ENCODE assay signal across 16 mouse cellular contexts in the genomic region with DNA sequence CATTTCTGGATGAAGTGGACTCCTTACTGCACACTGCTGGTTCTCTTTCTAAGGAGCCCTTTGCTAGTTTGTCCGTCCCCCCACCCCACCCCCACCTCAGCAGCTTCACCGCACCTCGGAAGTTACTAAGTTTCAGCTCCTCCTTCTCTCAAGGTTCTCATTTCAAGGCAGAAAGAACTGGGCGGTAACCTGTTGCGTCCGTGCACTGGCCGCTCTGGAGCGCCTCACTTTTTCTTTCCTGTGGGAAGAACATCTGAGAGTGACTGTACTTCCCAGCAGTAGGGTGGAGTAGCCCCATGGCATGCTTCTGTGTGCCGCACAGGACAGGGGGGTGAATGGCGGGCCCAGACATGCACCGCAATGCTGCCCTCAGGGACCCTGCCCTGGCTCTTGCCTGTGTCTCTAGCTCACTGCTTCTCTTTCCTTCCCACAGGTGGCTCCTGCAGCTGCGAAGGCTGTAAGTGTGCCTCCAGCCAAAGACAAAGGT. TPM values are rescaled to one million over a fixed set of nuclear protein-coding genes. Genes with fewer than 3 reads are reported as not detected.
DNase-seq lines count a peak whose midpoint lies in the region; ATAC-seq and TF ChIP-seq lines count a peak whose summit lies in the region.
"Had no signal": no experiment of that assay in that cellular context is flagged by ENCODE, and none has a peak within 500 bp of the region (broad histone marks: within the 10 kb centered on the region; RNA-seq: fewer than 3 reads in every experiment).

No protein-coding gene starts in this region.

- H3K27ac ChIP-seq in heart, embryonic 10.5 days: peak overlapping the region; percentile 49; the same call in 1 of the 2 replicates
- H3K27ac ChIP-seq in midbrain, embryonic 11.5 days (ENCODE audit: low read depth, low read length): no peak overlapping the region
- H3K27ac ChIP-seq in midbrain, embryonic 13.5 days: no peak overlapping the region
- H3K27ac ChIP-seq in limb, embryonic 13.5 days: no peak overlapping the region
- peak overlapping the region; percentile 95 for H3K27ac ChIP-seq in stomach, postnatal 0 days (replicated peaks)
- H3K27ac ChIP-seq: hindbrain, embryonic 14.5 days; layer of hippocampus, adult 2 months; midbrain, embryonic 12.5 days had no signal

- no peaks in the 10 kb centered on the region for H3K36me3 ChIP-seq in heart, embryonic 10.5 days
- H3K36me3 ChIP-seq in midbrain, embryonic 11.5 days (ENCODE audit: control insufficient read depth, insufficient read depth, low read length): no peaks in the 10 kb centered on the region
- no peaks in the 10 kb centered on the region for H3K36me3 ChIP-seq in midbrain, embryonic 13.5 days
- no peaks in the 10 kb centered on the region for H3K36me3 ChIP-seq in limb, embryonic 13.5 days
- no peaks in the 10 kb centered on the region for H3K36me3 ChIP-seq in stomach, postnatal 0 days (ENCODE audit: control insufficient read depth, insufficient read depth, low read length)
- H3K36me3 ChIP-seq: midbrain, embryonic 12.5 days had no signal

- H3K9ac ChIP-seq in midbrain, embryonic 11.5 days (ENCODE audit: low read length): no peak overlapping the region
- no peak overlapping the region for H3K9ac ChIP-seq in midbrain, embryonic 13.5 days (replicated peaks)
- no peak overlapping the region for H3K9ac ChIP-seq in limb, embryonic 13.5 days
- H3K9ac ChIP-seq in stomach, postnatal 0 days (ENCODE audit: low read length): peak overlapping the region; percentile 45; the same call in 1 of the 2 replicates
- H3K9ac ChIP-seq: hindbrain, embryonic 14.5 days; midbrain, embryonic 12.5 days had no signal

- peaks cover 90% of the 10 kb centered on the region for H3K27me3 ChIP-seq in heart, embryonic 10.5 days (ENCODE audit: insufficient read depth, poor library complexity, severe bottlenecking)
- H3K27me3 ChIP-seq in midbrain, embryonic 11.5 days (ENCODE audit: control insufficient read depth, insufficient read depth, low read length): peaks cover 68% of the 10 kb centered on the region
- H3K27me3 ChIP-seq in midbrain, embryonic 13.5 days: peaks cover 87% of the 10 kb centered on the region
- H3K27me3 ChIP-seq in limb, embryonic 13.5 days: peaks cover 89% of the 10 kb centered on the region
- no peaks in the 10 kb centered on the region; the same call in 1 of the 2 replicates for H3K27me3 ChIP-seq in stomach, postnatal 0 days (ENCODE audit: control insufficient read depth, insufficient read depth, low read length)
- H3K27me3 ChIP-seq: Patski had no signal

- peaks cover 51% of the 10 kb centered on the region for H3K4me1 ChIP-seq in heart, embryonic 10.5 days
- H3K4me1 ChIP-seq in midbrain, embryonic 11.5 days (ENCODE audit: control insufficient read depth, insufficient read depth, low read length): peaks cover 12% of the 10 kb centered on the region
- peaks cover 35% of the 10 kb centered on the region for H3K4me1 ChIP-seq in midbrain, embryonic 13.5 days (replicated peaks)
- H3K4me1 ChIP-seq in limb, embryonic 13.5 days: peaks cover 46% of the 10 kb centered on the region
- H3K4me1 ChIP-seq in stomach, postnatal 0 days (replicated peaks; ENCODE audit: control insufficient read depth, insufficient read depth): peaks cover 5% of the 10 kb centered on the region; the same call in 1 of the 2 replicates

- H3K4me3 ChIP-seq in heart, embryonic 10.5 days: no peak overlapping the region; the same call in 1 of the 2 replicates
- no peak overlapping the region for H3K4me3 ChIP-seq in midbrain, embryonic 11.5 days (ENCODE audit: low read depth, low read length)
- H3K4me3 ChIP-seq in midbrain, embryonic 13.5 days (replicated peaks): no peak overlapping the region
- no peak overlapping the region; the same call in 1 of the 2 replicates for H3K4me3 ChIP-seq in limb, embryonic 13.5 days
- H3K4me3 ChIP-seq in stomach, postnatal 0 days (ENCODE audit: low read depth, low read length): no peak overlapping the region; the same call in 1 of the 2 replicates
- H3K4me3 ChIP-seq: layer of hippocampus, adult 2 months; midbrain, embryonic 12.5 days had no signal

- no peak for DNase-seq in heart, embryonic 10.5 days (ENCODE audit: low spot score)
- DNase-seq in heart, adult 9 months (ENCODE audit: low spot score in 2 of 2): no peak
- DNase-seq in midbrain, embryonic 11.5 days (ENCODE audit: low spot score, missing footprints): peak; percentile 90
- peak; percentile 70 for DNase-seq in stomach, postnatal 0 days (ENCODE audit: low spot score)
- no peak for DNase-seq in c-Kit-positive CD71-positive TER-119-positive erythroid progenitor cells, embryonic 14.5 days (ENCODE audit: low spot score)
- no peak for DNase-seq in layer of hippocampus, adult 11-12 months (ENCODE audit: low spot score)
- DNase-seq: cerebellum, adult 9-11 months; thymus, postnatal 14 days had no signal

- TF ChIP-seq EP300 in stomach, postnatal 0 days (optimal IDR thresholded peaks at IDR 0.05): no peak

- no peaks in the 10 kb centered on the region for H3K9me3 ChIP-seq in heart, embryonic 10.5 days
- no peaks in the 10 kb centered on the region for H3K9me3 ChIP-seq in midbrain, embryonic 11.5 days (ENCODE audit: control insufficient read depth, low read length)
- no peaks in the 10 kb centered on the region for H3K9me3 ChIP-seq in midbrain, embryonic 13.5 days
- no peaks in the 10 kb centered on the region for H3K9me3 ChIP-seq in limb, embryonic 13.5 days
- no peaks in the 10 kb centered on the region for H3K9me3 ChIP-seq in stomach, postnatal 0 days (ENCODE audit: control insufficient read depth, low read length)
- H3K9me3 ChIP-seq: midbrain, embryonic 12.5 days had no signal

- no peak for ATAC-seq in midbrain, embryonic 11.5 days (ENCODE audit: low FRiP score)
- ATAC-seq in midbrain, embryonic 13.5 days: no peak
- ATAC-seq in limb, embryonic 13.5 days (ENCODE audit: low FRiP score, low read depth): no peak
- peak; percentile 21 for ATAC-seq in stomach, postnatal 0 days (ENCODE audit: low FRiP score, low TSS enrichment)
- ATAC-seq: Patski had no signal

- no peak overlapping the region for H3K4me2 ChIP-seq in midbrain, embryonic 11.5 days
- H3K4me2 ChIP-seq in midbrain, embryonic 13.5 days (replicated peaks): no peak overlapping the region
- peak overlapping the region; percentile 58 for H3K4me2 ChIP-seq in limb, embryonic 13.5 days (replicated peaks)
- H3K4me2 ChIP-seq in stomach, postnatal 0 days (replicated peaks; ENCODE audit: low read depth): peak overlapping the region; percentile 51
- H3K4me2 ChIP-seq: hindbrain, embryonic 14.5 days had no signal

- WGBS in heart, embryonic 10.5 days: 20% methylated on average over 12 of the region's 12 CpGs
- 20% methylated on average over 12 of the region's 12 CpGs for WGBS in midbrain, embryonic 11.5 days
- WGBS in midbrain, embryonic 13.5 days: 27% methylated on average over 12 of the region's 12 CpGs
- 17% methylated on average over 12 of the region's 12 CpGs for WGBS in limb, embryonic 13.5 days
- WGBS in stomach, postnatal 0 days: 17% methylated on average over 12 of the region's 12 CpGs

- no peak for TF ChIP-seq CTCF in stomach, postnatal 0 days (IDR thresholded peaks at IDR 0.05; ENCODE audit: low read depth)

RNA-seq across cellular contexts. Expression of a gene that starts 5.5 kb away (rescaled TPM):
- 361 and 393 TPM in 2 replicates for polyA plus RNA-seq in heart, embryonic 10.5 days (2016; fragmentation: Nextera tagmentation; extraction: Ambion mirVana)
- 87.0 and 94.1 TPM in 2 replicates for polyA plus RNA-seq in midbrain, embryonic 11.5 days (2014; fragmentation: Nextera tagmentation; extraction: Ambion mirVana)
- polyA plus RNA-seq in midbrain, embryonic 13.5 days (2015; fragmentation: Nextera tagmentation; extraction: Ambion mirVana): 21.5 and 30.3 TPM in 2 replicates
- 77.3 and 102 TPM in 2 replicates for polyA plus RNA-seq in limb, embryonic 13.5 days (2015; fragmentation: Nextera tagmentation; extraction: Ambion mirVana)
- polyA plus RNA-seq in stomach, postnatal 0 days (2015; fragmentation: Nextera tagmentation; extraction: Ambion mirVana): 1,909 and 2,218 TPM in 2 replicates

RNA-seq across cellular contexts. Expression of a gene that starts 11.9 kb away (rescaled TPM):
- polyA plus RNA-seq in heart, embryonic 10.5 days (2016; fragmentation: Nextera tagmentation; extraction: Ambion mirVana): 86.3 and 113 TPM in 2 replicates
- polyA plus RNA-seq in midbrain, embryonic 11.5 days (2014; fragmentation: Nextera tagmentation; extraction: Ambion mirVana): 22.9 and 29.8 TPM in 2 replicates
- 6.1 and 9.4 TPM in 2 replicates for polyA plus RNA-seq in midbrain, embryonic 13.5 days (2015; fragmentation: Nextera tagmentation; extraction: Ambion mirVana)
- 28.0 and 31.7 TPM in 2 replicates for polyA plus RNA-seq in limb, embryonic 13.5 days (2015; fragmentation: Nextera tagmentation; extraction: Ambion mirVana)
- 570 and 681 TPM in 2 replicates for polyA plus RNA-seq in stomach, postnatal 0 days (2015; fragmentation: Nextera tagmentation; extraction: Ambion mirVana)

RNA-seq across cellular contexts. Expression of a gene that starts 30.0 kb away (rescaled TPM):
- 98.2 and 118 TPM in 2 replicates for polyA plus RNA-seq in heart, embryonic 10.5 days (2016; fragmentation: Nextera tagmentation; extraction: Ambion mirVana)
- polyA plus RNA-seq in midbrain, embryonic 11.5 days (2014; fragmentation: Nextera tagmentation; extraction: Ambion mirVana): 118 and 121 TPM in 2 replicates
- 76.0 and 77.7 TPM in 2 replicates for polyA plus RNA-seq in midbrain, embryonic 13.5 days (2015; fragmentation: Nextera tagmentation; extraction: Ambion mirVana)
- polyA plus RNA-seq in limb, embryonic 13.5 days (2015; fragmentation: Nextera tagmentation; extraction: Ambion mirVana): 93.7 and 99.2 TPM in 2 replicates
- 26.2 and 28.1 TPM in 2 replicates for polyA plus RNA-seq in stomach, postnatal 0 days (2015; fragmentation: Nextera tagmentation; extraction: Ambion mirVana)

RNA-seq across cellular contexts. Expression of a gene that starts 32.0 kb away (rescaled TPM):
- 10.6 and 15.7 TPM in 2 replicates for polyA plus RNA-seq in heart, embryonic 10.5 days (2016; fragmentation: Nextera tagmentation; extraction: Ambion mirVana)
- polyA plus RNA-seq in midbrain, embryonic 11.5 days (2014; fragmentation: Nextera tagmentation; extraction: Ambion mirVana): 8.5 and 12.0 TPM in 2 replicates
- polyA plus RNA-seq in midbrain, embryonic 13.5 days (2015; fragmentation: Nextera tagmentation; extraction: Ambion mirVana): 69.9 and 73.3 TPM in 2 replicates
- polyA plus RNA-seq in limb, embryonic 13.5 days (2015; fragmentation: Nextera tagmentation; extraction: Ambion mirVana): 0.99 and 1.2 TPM in 2 replicates
- 4.1 and 5.3 TPM in 2 replicates for polyA plus RNA-seq in stomach, postnatal 0 days (2015; fragmentation: Nextera tagmentation; extraction: Ambion mirVana)
- polyA plus RNA-seq: Patski had no signal

RNA-seq across cellular contexts. Expression of a gene that starts 47.4 kb away (rescaled TPM):
- polyA plus RNA-seq in heart, embryonic 10.5 days (2016; fragmentation: Nextera tagmentation; extraction: Ambion mirVana): not detected in 2 replicates
- polyA plus RNA-seq in midbrain, embryonic 11.5 days (2014; fragmentation: Nextera tagmentation; extraction: Ambion mirVana): not detected in 2 replicates
- polyA plus RNA-seq in midbrain, embryonic 13.5 days (2015; fragmentation: Nextera tagmentation; extraction: Ambion mirVana): not detected in 2 replicates
- not detected in 2 replicates for polyA plus RNA-seq in limb, embryonic 13.5 days (2015; fragmentation: Nextera tagmentation; extraction: Ambion mirVana)
- 79.7 and 84.9 TPM in 2 replicates for polyA plus RNA-seq in stomach, postnatal 0 days (2015; fragmentation: Nextera tagmentation; extraction: Ambion mirVana)
- polyA plus RNA-seq: gonadal fat pad, adult 2 months; hindbrain, embryonic 14.5 days; midbrain, embryonic 12.5 days; neural tube, embryonic 14.5 days; Patski had no signal

Comparison
In these comparisons a context has a peak if more than half of its experiments do, and no peak if none do; other contexts are left out.
1. DNase-seq: peak in midbrain, embryonic 11.5 days (single experiment) and stomach, postnatal 0 days (single experiment); none in heart, embryonic 10.5 days (single experiment), heart, adult 9 months (0 of 2), c-Kit-positive CD71-positive TER-119-positive erythroid progenitor cells, embryonic 14.5 days (single experiment) and layer of hippocampus, adult 11-12 months (single experiment).
2. H3K27ac ChIP-seq: peak in heart, embryonic 10.5 days (single experiment) and stomach, postnatal 0 days (single experiment); none in midbrain, embryonic 11.5 days (single experiment), midbrain, embryonic 13.5 days (single experiment) and limb, embryonic 13.5 days (single experiment).
3. H3K4me2 ChIP-seq: peak in limb, embryonic 13.5 days (single experiment) and stomach, postnatal 0 days (single experiment); none in midbrain, embryonic 11.5 days (single experiment) and midbrain, embryonic 13.5 days (single experiment).